Mouse (Mus musculus): ENCODE results near the gene Fanci. TPM values are rescaled to one million over a fixed set of nuclear protein-coding genes. Genes with fewer than 3 reads are reported as not detected.

Gene Fanci
- polyA plus RNA-seq (2017; shearing (Covaris generic)): 1 to 10 TPM; 3.2 to 8.4 (median 6.1) TPM

DNA sequence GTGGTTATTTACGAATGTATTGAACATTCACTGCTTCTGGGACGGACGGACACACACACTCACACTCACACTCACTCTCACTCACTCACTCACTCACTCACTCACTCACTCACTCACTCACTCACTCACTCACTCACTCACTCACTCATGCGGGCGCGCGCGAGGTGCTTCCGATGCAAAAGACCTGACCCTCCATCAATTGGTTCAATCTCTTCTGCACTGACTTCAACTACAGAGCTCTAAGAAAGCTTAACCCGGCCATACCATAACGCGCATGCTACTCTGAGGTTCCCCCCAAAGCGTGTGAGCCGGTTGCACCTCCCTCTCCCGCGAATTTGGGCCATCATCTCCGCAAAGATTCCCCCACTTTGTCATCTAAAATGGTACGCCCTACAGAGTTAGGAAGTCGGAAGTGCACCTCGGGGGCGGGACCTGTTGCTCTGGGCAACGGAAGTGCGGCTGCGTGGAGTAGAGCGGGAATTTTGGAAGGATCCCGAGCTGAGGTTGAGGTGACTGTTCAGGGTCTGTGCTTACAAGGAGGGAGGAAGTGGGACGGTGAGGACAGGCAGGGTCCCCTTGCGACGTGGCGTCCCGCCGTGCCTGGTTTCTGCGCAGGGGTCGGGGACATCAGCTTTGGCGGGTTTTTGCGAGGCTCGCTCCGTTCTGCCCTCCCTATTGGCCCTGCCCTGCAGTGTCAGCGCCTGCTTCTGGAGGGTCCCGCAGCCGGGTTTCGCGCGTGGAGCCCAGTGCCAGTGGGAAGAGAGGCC lies at the start of gene Fanci:
Fanci (plus strand) TSS at position 47 of the 767 bp plus-strand sequence.
- peak; percentile 92 for ATAC-seq

DNA sequence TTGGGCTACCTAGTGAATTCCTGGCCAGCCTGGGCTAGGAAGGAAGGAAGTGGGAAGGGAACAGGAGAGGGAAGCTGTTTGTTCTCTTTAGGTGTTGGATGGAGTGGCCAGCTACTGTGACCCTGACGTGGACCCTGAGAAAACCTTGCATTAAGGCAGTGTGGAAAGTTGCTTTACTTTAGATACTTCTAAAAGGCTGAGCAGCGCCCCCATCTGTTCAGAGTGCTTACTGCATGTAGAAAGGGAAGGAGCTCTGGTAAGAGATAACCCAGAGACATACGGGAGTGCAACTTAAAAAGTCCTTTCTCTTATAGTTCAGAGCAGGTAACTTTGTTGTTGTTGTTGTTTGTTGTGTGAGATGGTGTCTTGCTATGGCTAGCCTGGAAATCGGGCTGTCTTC lies 45.8 kb upstream of the Fanci start:
- ATAC-seq: peak; percentile 56

DNA sequence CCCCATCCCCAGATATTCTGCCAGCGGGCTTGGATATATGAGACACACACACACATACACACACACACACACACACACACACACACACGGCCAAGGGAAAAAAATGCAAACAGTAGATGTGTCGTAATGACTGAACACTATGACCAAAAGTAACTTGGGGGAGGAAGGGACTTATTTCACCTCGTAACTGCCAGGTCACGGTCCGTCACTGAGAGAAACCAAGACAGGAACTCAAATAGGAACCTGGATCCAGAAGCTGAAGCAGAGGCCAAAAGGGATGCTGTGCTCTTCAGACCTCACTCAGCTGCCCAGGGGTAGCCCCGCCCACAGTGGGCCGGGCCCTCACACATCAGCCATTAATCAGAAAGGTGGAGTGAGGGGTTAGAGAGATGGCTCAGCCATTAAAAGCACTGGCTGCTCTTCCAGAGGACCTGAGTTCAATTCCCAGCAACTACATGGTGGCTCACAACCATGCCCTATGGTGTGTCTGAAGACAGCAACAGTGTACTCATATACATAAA lies 45.1 kb upstream of the Fanci start:
- ATAC-seq: no peak

DNA sequence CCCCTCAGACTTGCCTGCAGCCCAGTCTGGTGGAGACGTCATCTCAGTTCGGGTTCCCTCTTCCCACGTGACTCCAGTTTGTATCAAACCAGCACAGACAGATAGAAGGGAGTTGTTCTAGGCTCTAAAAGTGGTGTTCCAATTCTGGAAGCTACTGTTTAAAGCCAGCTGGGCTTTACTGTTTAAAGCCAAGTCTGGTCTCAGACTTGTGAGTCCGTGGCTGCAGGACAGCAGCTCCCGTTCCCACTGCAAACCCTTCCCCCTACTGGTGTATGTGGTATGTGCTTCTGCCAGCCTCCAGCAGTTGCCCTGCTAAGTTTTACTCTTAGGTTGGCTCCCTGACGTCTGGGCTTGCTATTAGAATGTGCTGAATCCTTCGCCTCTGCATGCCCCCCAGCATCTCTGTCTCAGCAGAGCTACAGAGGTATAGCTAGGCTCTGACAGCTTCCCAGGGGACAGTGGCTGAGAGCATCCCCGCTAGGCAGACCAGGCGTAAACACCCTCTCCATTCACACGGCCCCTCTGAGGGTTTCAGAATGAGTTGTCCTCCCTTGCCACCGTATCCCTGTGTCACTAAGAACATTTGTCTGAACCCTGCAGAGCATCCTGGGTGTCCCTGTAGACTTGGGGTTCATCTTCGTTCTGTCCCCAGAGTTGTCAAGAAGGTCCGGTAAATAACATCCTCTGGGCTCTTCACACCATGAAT lies 44.5 kb upstream of the Fanci start:
- ATAC-seq: no peak

DNA sequence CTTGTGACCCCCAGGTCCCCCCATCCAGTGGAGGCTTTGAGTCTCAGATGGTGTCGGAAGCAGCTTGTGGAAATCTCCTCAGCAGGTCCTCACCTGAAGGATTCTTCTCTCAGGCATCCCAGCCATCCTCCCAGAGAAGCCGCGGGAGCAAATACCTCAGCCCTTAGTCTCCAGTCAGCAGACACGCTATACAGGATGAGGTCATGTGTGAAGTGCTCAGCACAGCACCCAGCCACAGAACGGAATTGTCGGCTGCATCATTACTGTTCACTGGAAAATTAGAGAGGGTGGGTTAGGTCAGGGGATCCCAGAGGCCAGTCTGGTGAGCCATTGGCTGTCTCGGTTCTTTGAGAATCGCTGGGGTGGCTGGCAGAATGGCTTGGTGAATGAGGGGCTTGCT lies 42.9 kb upstream of the Fanci start:
- no peak for ATAC-seq

DNA sequence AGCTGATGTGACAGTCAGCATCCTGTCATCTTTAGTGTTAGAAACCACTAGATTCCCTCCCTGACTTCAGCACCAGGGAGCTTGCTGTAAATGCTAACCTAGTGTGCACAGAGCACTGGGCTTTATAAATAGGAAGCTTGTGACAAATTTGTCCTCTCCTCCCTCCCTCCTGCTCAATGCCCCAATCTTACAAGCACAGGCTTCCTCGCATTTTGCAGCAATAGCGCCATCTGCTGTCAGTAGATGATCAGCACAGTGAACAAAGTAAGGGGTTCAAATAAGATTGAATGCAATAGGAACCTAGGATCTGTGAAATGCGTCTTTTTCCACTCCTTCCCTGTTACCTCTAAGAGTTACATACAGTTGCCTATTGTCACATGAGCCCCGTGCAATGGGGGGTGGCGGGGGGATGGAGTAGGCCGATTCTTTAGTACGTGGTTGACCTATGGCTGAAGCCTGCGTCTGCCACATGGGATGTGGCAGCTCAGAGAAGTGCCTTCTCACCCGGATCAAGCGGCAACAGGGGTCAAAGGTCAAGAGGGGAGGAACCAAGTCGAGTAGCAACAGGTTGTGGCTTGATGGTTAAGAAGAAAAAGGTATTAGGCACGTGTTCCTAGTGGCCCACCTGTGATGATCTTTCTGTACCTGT lies 41.9 kb upstream of the Fanci start:
- peak; percentile 71 for ATAC-seq

DNA sequence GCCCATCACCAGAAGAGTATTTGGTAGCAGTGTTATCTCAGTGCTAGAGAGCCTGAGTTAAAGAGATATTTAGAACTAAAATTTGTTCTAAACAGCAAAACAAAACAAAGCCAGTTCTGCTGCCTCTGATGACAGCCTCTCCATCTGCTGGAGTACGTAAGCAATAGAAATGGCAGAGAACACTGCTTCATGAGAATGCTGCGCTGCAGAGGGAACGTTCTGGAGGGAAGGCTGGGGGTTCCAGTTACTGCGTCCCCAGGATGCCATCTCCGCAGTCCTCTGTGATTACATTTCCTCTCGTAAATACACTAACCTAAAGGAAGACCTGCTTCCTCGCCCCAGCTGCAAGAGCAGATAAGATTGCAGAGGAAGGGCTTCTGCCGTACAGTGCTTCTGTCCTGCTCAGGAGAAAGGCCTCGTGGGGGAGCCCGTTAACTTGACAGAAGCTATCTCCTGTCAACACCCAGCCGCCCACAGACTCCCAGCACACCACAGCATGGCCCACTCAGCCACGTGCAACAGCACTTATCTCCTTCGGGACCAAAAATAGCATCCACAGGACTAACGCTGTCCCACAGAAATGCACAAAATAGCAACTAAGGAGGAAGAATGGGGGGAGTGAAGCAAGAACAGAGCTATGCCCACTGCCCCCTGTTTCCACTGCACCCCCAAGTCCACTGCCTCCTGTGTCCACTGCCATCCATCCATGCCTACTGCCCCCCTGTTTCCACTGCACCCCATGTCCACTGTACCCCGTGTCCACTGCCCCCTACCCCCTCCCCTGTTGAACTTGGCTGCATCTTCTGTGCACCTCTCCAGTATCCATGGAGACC lies 33.2 kb upstream of the Fanci start:
- no peak for ATAC-seq

DNA sequence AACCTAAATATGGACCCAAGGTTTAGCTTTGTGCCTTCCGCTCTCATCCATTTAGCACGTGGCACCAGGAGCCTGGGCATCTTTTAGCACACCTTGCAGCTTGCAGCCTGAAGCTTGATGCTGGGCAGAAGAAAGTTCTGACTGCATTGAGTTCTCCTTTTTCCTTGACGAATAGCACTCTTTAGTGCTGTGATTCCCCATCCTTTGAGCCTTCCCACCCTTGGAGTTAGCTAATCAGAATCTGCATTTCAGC lies 32.6 kb upstream of the Fanci start:
- no peak for ATAC-seq

DNA sequence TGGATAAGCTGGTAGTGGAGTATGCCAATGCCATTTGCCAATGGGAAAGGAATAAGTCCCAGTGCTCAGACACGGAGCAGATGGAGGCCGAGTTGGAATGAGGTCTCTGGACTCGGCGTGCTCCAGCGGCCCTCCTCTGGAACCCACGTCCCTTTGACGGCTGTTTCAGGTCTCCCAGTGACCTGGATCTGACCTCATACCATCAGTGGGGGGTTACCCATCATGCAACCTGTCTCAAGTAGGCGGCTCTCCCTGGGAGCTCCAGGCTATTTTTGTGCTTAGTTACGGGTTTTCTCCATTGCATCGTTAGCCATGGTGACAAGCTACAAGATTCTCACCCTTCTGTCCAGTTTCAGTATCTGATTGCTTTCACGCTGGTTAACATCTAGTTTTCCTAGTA lies 31.7 kb upstream of the Fanci start:
- no peak for ATAC-seq

DNA sequence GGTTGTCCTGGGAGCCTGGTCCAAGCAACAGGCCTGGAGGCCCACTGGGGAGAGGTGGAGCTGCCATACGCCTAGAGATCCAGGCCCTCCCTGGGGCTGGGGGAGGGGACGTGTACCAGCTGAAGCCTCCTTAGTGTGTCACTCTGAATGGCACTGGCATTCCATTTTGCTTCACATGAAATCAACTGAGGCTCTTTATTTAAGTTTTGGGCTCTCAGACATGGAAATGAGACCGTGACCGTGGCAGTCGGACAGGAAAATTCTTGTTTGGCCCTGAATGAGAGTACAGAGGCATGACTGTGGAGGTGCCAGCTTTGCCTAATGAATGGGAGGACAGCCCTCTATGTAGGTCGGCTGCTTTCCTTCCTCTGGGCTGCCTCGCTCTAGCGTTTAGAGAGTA lies 29.5 kb upstream of the Fanci start:
- no peak for ATAC-seq

DNA sequence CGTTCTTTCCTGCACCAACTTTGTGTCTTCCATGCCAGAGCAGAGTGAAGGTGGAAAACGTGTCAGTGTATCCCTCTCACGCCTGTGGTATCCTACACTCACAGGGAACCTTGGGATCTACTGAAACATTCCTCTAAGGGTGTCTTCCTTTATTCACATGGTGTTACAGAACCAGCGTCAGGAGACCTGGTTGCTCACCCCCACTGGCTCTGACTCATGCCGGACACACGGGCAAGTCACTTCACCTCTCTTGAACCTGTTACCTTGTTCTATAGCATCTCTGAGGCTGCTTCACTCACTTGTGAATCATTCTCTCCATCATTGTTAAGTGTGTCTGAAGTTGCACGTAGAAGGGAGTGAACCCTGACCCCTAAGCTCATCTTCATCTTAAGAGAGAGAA lies 28.9 kb upstream of the Fanci start:
- ATAC-seq: no peak

DNA sequence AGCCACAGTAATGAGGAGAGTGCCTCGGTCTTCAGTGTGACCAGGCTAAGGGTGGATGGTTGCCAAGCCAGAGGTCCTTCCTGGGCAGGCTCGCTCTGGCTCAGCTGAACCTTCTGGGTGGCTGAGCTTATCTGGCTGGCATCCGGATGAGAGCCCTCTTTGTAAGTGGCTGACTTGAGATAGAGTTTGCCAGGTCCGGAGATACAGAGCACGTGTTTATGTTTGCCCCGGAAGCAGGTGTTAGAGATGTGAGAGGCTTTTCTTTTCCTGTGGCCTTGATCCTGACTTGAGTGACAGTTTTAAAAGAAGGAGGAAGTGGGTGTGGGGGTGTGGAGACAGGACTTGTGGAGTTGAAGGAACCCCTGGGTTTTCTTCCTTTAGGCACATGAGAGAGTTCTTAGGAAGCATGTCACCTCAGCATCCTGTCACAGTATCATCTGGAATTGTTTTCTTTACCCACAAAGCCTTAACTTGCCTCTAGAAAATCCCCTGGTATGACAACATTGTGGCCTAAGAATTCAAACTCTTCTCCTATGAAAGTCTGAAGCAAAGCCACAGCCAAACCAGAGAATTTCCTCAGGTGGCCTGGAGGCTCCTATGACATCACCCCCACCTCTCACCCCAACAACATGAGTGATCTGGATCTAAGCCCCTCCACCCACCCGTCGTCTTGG lies 28.2 kb upstream of the Fanci start:
- ATAC-seq: peak; percentile 82

DNA sequence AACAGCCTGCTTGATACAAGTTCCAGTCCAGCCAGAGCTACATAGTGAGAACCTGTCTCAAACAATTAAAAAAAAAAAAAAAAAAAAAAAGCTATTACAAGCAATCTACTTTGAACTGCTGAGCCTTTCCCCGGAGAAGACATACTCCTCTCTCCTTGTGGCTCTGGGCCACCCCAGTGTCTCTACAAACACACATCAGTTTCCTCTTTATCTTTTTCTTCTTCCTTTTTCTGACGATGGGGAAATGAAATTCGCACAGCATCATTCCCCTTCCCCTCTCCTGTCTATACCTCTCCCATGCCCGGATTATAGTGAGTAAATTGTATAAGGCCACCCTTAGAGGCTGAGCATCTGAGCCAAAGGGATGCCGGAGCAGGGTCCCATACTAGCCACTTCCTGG lies 23.1 kb upstream of the Fanci start:
- ATAC-seq: no peak

DNA sequence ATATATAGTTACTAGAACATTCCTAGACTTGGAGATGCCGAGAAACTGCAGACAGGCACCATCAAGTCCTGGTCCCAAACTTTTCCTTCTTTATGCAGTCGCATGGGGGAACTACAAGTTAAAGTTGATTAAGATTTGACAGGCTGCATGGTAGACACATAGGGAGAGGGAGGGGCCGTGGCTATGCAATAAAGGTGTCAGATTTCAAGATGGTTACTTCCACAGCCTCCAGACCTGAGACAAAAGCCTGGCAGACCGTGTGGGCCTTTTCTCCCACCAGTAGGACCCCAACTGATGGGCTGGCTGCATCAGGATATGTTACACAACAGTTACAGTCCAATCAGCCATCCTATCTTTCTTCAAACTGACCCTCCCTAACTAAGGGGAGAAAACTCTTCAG lies 22.3 kb upstream of the Fanci start:
- no peak for ATAC-seq

DNA sequence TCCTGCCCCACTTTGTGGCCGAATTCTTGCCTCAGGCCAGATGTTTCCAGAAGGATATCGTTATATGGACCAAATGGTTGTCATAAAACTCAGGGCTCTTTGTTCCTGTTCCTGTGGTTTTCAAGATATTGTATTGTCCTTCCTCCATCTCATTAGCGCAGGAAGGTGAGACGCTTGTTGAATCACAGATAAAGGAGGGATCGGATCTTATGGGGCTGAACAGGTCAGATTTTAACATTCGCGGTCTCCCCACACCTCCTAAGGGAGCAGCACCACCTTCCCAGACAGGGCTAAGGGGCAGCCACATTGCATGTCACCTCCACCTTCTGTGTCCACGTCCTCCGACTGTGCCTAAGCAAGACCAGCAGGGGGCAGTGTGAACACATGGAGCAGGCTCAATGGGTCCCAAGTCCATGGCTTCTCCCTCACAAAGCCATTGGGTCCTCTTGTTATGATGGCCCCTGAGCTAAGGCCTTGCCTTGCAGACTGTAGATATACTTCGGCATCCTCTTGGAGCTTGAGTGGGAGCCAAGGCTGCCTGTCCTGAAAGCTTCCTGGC lies 20.3 kb upstream of the Fanci start:
- peak; percentile 69 for ATAC-seq

DNA sequence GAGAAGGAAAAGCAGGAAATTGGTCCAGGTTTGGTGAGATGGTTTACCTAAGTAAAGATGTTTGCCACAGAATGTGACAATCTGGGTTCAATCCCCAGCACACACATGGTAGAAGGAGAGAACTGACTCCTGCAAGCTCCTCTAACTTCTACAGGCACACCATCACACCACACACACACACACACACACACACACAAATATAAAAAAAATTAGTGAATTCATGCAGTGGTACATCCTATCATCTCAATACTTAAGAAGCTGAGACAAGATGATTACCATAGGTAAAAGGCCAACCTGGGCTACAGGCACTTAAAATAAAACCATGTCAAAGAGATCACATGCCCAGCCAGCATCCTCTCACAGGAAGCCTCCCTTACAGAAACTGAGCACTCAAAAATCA lies 17.7 kb upstream of the Fanci start:
- ATAC-seq: no peak

DNA sequence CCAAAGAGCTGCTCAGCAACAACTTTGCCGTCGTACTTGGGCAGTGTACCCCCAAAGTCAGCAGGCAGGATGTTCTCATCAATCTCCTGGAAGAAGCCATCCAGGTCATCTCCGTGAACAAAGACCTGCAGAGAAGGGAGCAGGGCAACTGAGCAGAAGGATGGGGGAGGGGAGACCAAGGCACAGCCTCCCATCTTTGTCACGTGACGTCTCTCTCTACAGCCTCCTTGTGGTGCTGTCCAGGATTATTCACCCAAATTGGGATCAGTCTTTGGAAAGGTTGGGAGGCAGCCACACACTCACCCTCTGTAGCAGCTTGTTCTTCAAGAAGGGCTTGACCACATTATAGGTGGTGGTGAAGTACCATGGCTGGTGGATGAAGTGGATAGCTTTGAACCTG lies 16.1 kb upstream of the Fanci start:
- ATAC-seq: no peak

DNA sequence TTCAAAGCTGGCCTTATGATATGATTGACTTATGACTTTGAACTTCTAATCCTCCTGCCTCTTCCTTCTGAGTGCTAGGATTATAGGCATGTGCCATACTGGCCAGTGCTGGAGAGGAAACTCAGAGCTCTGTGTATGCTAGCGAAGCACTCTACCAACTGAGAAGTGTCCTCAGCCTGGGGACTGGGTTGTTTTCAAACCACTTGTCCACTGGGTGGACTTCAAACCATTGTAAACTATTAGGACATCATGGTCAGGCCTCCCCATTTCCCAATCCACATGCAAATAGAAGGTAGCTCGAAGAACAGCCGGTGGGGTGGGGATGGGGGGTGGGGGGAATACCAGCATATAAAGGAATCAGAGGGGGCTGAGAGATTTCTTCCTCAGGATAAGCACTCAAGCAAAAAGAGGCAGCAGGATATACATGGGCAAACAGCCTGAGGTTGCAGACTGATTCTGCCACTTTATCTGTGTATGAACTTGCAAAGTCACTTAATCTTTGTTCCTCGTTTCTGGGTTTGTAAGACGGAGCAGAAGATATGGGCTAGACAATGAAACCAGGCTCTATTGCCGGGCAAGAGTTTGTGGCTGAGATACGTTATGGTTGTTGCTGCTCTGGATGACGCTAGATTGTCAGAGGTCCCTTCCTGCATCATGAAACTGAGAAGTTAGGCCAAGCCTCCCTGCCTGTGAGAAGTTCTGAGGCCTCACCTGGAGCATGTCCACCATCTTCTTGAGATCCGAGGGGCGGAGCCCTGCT lies 15.0 kb upstream of the Fanci start:
- no peak for ATAC-seq

DNA sequence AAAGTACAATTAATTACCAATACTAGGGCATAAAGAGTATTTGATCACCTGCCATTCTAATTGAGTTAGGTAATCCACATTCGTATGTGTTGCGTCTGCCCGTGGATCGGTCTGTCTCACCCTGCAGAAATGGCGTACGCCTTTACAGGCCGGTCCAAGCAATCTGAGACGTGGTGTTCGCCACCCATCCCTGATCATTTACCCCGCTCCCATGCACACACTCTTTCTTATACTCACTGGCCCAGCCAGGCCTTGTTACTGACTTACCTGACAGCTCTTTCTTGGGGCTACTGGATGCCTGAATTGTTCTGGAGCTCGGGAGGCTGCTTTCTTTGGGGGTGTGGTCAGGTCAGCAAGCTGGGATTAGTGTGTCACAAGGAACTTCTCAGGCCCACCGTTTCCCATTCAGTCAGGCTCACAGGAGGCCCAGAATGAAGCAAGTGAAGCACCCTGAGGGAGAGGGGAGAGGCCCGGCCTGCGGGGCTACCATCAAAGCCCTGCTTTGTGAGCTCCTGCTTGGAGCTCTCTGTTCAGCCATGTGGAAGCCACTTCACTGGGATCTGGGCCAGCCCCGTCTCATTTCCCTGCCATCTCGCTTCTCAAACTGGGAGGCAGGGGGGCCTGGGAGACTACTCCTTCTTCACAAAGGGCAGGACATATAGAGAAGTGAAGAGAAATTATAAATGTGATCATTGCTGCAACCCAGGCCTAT lies 5.2 kb upstream of the Fanci start, which contains the start of gene Rlbp1:
Rlbp1 (minus strand) TSS at position 627 of the 712 bp plus-strand sequence.
- ATAC-seq: no peak

DNA sequence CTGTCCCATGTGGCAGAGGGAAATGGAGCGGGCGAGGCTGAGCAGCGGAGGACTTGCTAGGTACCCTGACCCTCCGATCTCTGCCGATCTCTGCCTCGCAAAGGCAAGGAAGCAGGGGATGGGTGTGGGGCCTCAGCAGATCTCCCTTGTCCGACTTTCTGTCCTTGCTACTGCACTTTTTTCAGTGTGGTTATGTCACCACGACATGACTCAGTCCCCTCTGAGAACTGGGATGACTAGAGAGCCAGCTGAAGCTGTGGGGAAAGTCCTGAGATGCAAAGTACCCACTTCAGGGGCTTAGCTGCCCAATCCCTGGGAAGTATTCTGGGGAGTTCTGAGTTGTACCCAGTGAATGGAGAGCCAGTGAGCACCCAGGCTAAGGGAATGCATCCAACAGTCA lies 4.6 kb upstream of the Fanci start:
- no peak for ATAC-seq

DNA sequence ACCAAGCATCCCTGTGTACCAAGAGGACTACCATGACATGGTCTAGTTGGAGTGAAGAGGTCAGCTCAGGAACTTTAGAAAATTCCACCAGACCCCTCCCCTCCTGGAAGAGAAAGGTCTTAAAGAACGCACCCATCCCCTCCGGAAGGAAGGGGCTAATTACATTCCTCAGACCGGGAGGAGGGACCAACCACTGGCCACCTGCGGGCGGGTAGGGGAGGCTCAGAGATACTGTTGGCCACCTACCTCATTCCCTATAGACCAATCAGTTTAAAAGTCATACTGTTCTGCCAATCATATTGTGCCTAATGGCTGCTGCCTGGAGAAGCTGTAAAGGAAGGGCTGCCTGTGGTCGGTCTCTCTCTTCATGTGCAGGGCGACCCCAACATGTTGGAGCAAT lies 3.7 kb upstream of the Fanci start:
- no peak for ATAC-seq
